Mouse (Mus musculus) heart, adult 2 months (tissue): Measurements from ENCODE around the gene Ror1.

Source experiments
- CTCF ChIP-seq: fragments of 200-600 bp; IDR thresholded peaks from 2 replicates; pipeline ENCODE4 v1.8.1; 2022; ENCODE audit warnings: antibody characterized with exemption, mild to moderate bottlenecking, moderate library complexity
- EP300 ChIP-seq: fragments of 200-500 bp; IDR thresholded peaks from 2 replicates; pipeline ENCODE4 v1.6.1; 2011; ENCODE audit warnings: low read depth, low read length, control low read depth; ENCODE audit not compliant: insufficient read depth
- POLR2A ChIP-seq: fragments of 200-500 bp; IDR thresholded peaks from 2 replicates; pipeline ENCODE4 v1.6.1; 2011; ENCODE audit warnings: mild to moderate bottlenecking, low read depth, low read length, control low read depth; ENCODE audit not compliant: insufficient read depth

- TF ChIP-seq CTCF: no peak
- no peak for TF ChIP-seq EP300
- TF ChIP-seq POLR2A: no peak
These were observed 268.1 kb downstream of the Ror1 start for GRCm38 (mm10) chr4:100363666-100364065.
